21 mouse cellular contexts compared by ENCODE assay signal in the genomic region with DNA sequence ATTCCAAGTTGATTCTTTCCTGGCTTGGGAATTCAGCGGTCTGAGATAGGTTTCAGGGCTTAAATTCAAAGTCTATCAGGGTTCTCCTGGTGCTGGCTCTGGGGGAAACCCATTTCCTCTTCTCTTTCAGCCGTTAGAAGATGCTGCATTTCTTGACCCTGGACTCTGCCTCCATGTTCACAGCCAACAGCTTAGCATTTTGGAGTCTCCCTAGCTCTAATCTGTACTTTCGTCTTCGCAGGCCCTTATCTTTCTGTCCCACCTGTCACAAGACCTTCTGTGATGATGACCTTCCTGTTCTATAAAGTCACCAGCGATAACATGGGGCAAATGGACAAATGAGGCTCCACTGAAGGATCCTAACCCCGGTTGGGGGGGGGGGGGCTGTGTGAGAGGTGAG. TPM values are rescaled to one million over a fixed set of nuclear protein-coding genes. Genes with fewer than 3 reads are reported as not detected.
DNase-seq lines count a peak whose midpoint lies in the region; ATAC-seq lines count a peak whose summit lies in the region.
"Had no signal": no experiment of that assay in that cellular context is flagged by ENCODE, and none has a peak within 500 bp of the region (broad histone marks: within the 10 kb centered on the region; RNA-seq: fewer than 3 reads in every experiment).

No protein-coding gene starts in this region.

- WGBS in heart, embryonic 13.5 days = 53% methylated on average over 6 of the region's 6 CpGs
- 15% methylated on average over 6 of the region's 6 CpGs for WGBS in liver, embryonic 13.5 days (ENCODE audit: insufficient replicate concordance)
- WGBS in forebrain, embryonic 14.5 days = 89% methylated on average over 6 of the region's 6 CpGs

- intact Hi-C loops in heart, postnatal 36 days (cut with DNase I) = no loop called here
- intact Hi-C loops in left cerebral cortex, postnatal 36 days (cut with DNase I) = no loop called here

- H3K4me1 ChIP-seq in heart, embryonic 13.5 days = no peaks in the 10 kb centered on the region
- H3K4me1 ChIP-seq in liver, embryonic 13.5 days (replicated peaks) = peaks cover 38% of the 10 kb centered on the region
- H3K4me1 ChIP-seq in forebrain, embryonic 14.5 days (ENCODE audit: control insufficient read depth, insufficient read depth, low read length) = no peaks in the 10 kb centered on the region
- H3K4me1 ChIP-seq: embryonic facial prominence, embryonic 15.5 days; limb, embryonic 15.5 days; neural tube, embryonic 13.5 days had no signal

- no peak overlapping the region for H3K27ac ChIP-seq in heart, embryonic 13.5 days (replicated peaks)
- peak overlapping the region; percentile 90 for H3K27ac ChIP-seq in liver, embryonic 13.5 days
- no peak overlapping the region for H3K27ac ChIP-seq in forebrain, embryonic 14.5 days (ENCODE audit: low read depth, low read length)
- H3K27ac ChIP-seq: embryonic facial prominence, embryonic 15.5 days; hindbrain, postnatal 0 days; left cerebral cortex, adult 2 months; limb, embryonic 15.5 days; neural tube, embryonic 13.5 days had no signal

- DNase-seq in heart, postnatal 36 days = no peak
- peak; percentile 93 for DNase-seq in c-Kit-positive CD71-positive TER-119-positive erythroid progenitor cells, embryonic 14.5 days (ENCODE audit: low spot score)
- DNase-seq in liver, embryonic 13.5 days = peak; percentile 81
- DNase-seq in spleen, postnatal 4 days (ENCODE audit: low spot score in 2 of 2) = peak; percentile 59 to 65
- DNase-seq in forebrain, embryonic 14.5 days (ENCODE audit: low spot score) = no peak
- DNase-seq in thymus, adult 18-20 months = no peak
- no peak for DNase-seq in left cerebral cortex, postnatal 36 days (ENCODE audit: low spot score in 2 of 2)
- DNase-seq: adrenal gland, postnatal 25 days; B cell, adult 2 months; cerebellum, adult 11 months; gastrocnemius, postnatal 36 days; heart, postnatal 14 days; kidney, adult 9 months; retina, postnatal 1 day had no signal

- no peak overlapping the region for H3K4me2 ChIP-seq in heart, embryonic 13.5 days
- H3K4me2 ChIP-seq in liver, embryonic 13.5 days = peak overlapping the region; percentile 50
- no peak overlapping the region for H3K4me2 ChIP-seq in forebrain, embryonic 14.5 days (ENCODE audit: low read length)
- H3K4me2 ChIP-seq: embryonic facial prominence, embryonic 15.5 days; limb, embryonic 15.5 days; neural tube, embryonic 13.5 days had no signal

- no peaks in the 10 kb centered on the region for H3K9me3 ChIP-seq in heart, embryonic 13.5 days
- H3K9me3 ChIP-seq in liver, embryonic 13.5 days (replicated peaks) = no peaks in the 10 kb centered on the region
- H3K9me3 ChIP-seq in forebrain, embryonic 14.5 days (replicated peaks; ENCODE audit: control insufficient read depth, low read length) = no peaks in the 10 kb centered on the region
- H3K9me3 ChIP-seq: embryonic facial prominence, embryonic 15.5 days; limb, embryonic 15.5 days; neural tube, embryonic 13.5 days had no signal

- no peaks in the 10 kb centered on the region for H3K27me3 ChIP-seq in heart, embryonic 13.5 days (replicated peaks)
- H3K27me3 ChIP-seq in liver, embryonic 13.5 days = no peaks in the 10 kb centered on the region
- H3K27me3 ChIP-seq in forebrain, embryonic 14.5 days (replicated peaks; ENCODE audit: control insufficient read depth, insufficient read depth, low read length) = no peaks in the 10 kb centered on the region
- H3K27me3 ChIP-seq: embryonic facial prominence, embryonic 15.5 days; limb, embryonic 15.5 days; neural tube, embryonic 13.5 days had no signal

- peak; percentile 66 for ATAC-seq in heart, embryonic 13.5 days (ENCODE audit: extremely low read depth, insufficient number of reproducible peaks, low FRiP score, low TSS enrichment)
- ATAC-seq in liver, embryonic 13.5 days (ENCODE audit: low read depth) = peak; percentile 98
- no peak for ATAC-seq in forebrain, embryonic 14.5 days
- ATAC-seq: forebrain, embryonic 16.5 days; hindbrain, postnatal 0 days had no signal

- no peak overlapping the region for H3K9ac ChIP-seq in heart, embryonic 13.5 days
- peak overlapping the region; percentile 34; the same call in 1 of the 2 replicates for H3K9ac ChIP-seq in liver, embryonic 13.5 days
- H3K9ac ChIP-seq in forebrain, embryonic 14.5 days (ENCODE audit: low read length) = no peak overlapping the region
- H3K9ac ChIP-seq: embryonic facial prominence, embryonic 15.5 days; limb, embryonic 15.5 days; neural tube, embryonic 13.5 days had no signal

- no peaks in the 10 kb centered on the region for H3K36me3 ChIP-seq in heart, embryonic 13.5 days
- no peaks in the 10 kb centered on the region for H3K36me3 ChIP-seq in liver, embryonic 13.5 days
- no peaks in the 10 kb centered on the region for H3K36me3 ChIP-seq in forebrain, embryonic 14.5 days (ENCODE audit: control insufficient read depth, insufficient read depth, low read length)
- H3K36me3 ChIP-seq: embryonic facial prominence, embryonic 15.5 days; limb, embryonic 15.5 days; neural tube, embryonic 13.5 days had no signal

- no peak overlapping the region for H3K4me3 ChIP-seq in heart, embryonic 13.5 days
- peak overlapping the region; percentile 39 for H3K4me3 ChIP-seq in liver, embryonic 13.5 days (replicated peaks)
- no peak overlapping the region for H3K4me3 ChIP-seq in forebrain, embryonic 14.5 days (ENCODE audit: low read depth, low read length)
- H3K4me3 ChIP-seq: embryonic facial prominence, embryonic 15.5 days; left cerebral cortex, adult 2 months; limb, embryonic 15.5 days; neural tube, embryonic 13.5 days had no signal

RNA-seq across cellular contexts. Expression of a gene that starts 13.3 kb away (rescaled TPM):
- polyA plus RNA-seq in heart, embryonic 13.5 days (2015; fragmentation: Nextera tagmentation; extraction: Ambion mirVana) = 0.29 TPM in 2 replicates
- under 1 TPM in 1 of 2 experiments, not detected in 1; 0.19 TPM for total RNA-seq in heart, postnatal 36 days (2021)
- polyA plus RNA-seq in liver, embryonic 13.5 days (2015; fragmentation: Nextera tagmentation; extraction: Ambion mirVana) = 0.17 and 0.22 TPM in 2 replicates
- polyA plus RNA-seq in forebrain, embryonic 14.5 days (2014; fragmentation: Nextera tagmentation; extraction: Ambion mirVana) = 0.30 and 0.58 TPM in 2 replicates
- 1 to 10 TPM in 1 of 2 experiments, under 1 TPM in 1; 0.72 to 1.0 TPM for total RNA-seq in left cerebral cortex, postnatal 36 days (2021)
- total RNA-seq: gastrocnemius, postnatal 36 days had no signal

RNA-seq across cellular contexts. Expression of a gene that starts 13.5 kb away (rescaled TPM):
- 5.8 and 6.6 TPM in 2 replicates for polyA plus RNA-seq in heart, embryonic 13.5 days (2015; fragmentation: Nextera tagmentation; extraction: Ambion mirVana)
- total RNA-seq in heart, postnatal 36 days (2021) = 1 to 10 TPM; 8.0 to 8.6 TPM
- 15.8 and 18.8 TPM in 2 replicates for polyA plus RNA-seq in liver, embryonic 13.5 days (2015; fragmentation: Nextera tagmentation; extraction: Ambion mirVana)
- 11.0 and 12.1 TPM in 2 replicates for polyA plus RNA-seq in forebrain, embryonic 14.5 days (2014; fragmentation: Nextera tagmentation; extraction: Ambion mirVana)
- total RNA-seq in left cerebral cortex, postnatal 36 days (2021) = 10 to 100 TPM; 50.8 to 56.2 TPM

Comparison
In these comparisons a context has a peak if more than half of its experiments do, and no peak if none do; other contexts are left out.
1. DNase-seq: peak in c-Kit-positive CD71-positive TER-119-positive erythroid progenitor cells, embryonic 14.5 days (single experiment), liver, embryonic 13.5 days (single experiment) and spleen, postnatal 4 days (2 of 2); none in heart, postnatal 36 days (0 of 2), forebrain, embryonic 14.5 days (single experiment), thymus, adult 18-20 months (0 of 2) and left cerebral cortex, postnatal 36 days (0 of 2).